Mouse (Mus musculus) common myeloid progenitor, adult 5-6 weeks (primary cell): Measurements from ENCODE around the gene Dtx3. TPM values are rescaled to one million over a fixed set of nuclear protein-coding genes. Genes with fewer than 3 reads are reported as not detected.
A peak's percentile ranks its signal among the peaks of the same experiment; 100 is the strongest.
"Not testable (repeated sequence)": the region's sequence is repeated elsewhere in the genome, so short reads cannot be mapped to it uniquely, and the experiment has no call there.

ENCODE experiments used
- ATAC-seq: replicated peaks from 2 replicates; pipeline ENCODE4 v1.8.0; 2016; ENCODE audit warnings: low read depth, mild to moderate bottlenecking, moderate TSS enrichment, inconsistent platforms; ENCODE audit not compliant: poor library complexity, severe bottlenecking
- total RNA-seq: library from RNA; stranded (forward); fragments of 200-1000, 187-1606 nt; gene quantifications from 2 replicates; pipeline ENCODE4 v1.2.3, GENCODE M21; 2017

Dtx3 gene
- total RNA-seq, 1 experiment from 2014 or later = 36.7 TPM

DNA sequence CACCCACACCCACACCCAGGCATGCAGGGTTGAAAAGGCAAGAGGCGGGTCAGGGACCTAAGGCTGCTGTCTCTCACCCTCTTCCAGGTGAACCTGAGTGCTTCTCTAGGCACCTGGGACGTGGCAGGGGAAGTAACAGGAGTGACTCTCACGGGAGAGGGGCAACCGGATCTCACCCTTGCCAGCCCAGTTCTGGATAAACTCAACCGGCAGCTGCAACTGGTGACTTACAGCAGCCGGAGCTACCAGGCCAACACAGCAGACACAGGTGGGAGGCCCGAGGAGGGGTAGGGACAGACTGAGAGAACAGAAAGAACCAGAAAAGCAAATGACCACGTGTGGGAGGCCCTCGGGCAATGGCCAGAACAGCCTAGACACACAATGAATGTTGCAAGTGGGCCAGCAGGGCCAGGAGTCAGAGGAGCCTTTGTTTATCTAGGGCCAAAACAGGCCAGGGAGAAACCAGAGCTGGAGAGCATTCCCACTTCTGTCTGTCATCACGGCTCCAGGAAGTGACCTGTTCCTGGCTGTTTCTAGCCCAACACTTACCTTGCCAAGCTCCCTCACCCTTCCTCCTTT is 27.8 kb downstream of the Dtx3 start:
- ATAC-seq = no peak

- ATAC-seq = no peak
Measured at GRCm38 (mm10) chr10:127166771-127167613, 28.5 kb downstream of the Dtx3 start.

DNA sequence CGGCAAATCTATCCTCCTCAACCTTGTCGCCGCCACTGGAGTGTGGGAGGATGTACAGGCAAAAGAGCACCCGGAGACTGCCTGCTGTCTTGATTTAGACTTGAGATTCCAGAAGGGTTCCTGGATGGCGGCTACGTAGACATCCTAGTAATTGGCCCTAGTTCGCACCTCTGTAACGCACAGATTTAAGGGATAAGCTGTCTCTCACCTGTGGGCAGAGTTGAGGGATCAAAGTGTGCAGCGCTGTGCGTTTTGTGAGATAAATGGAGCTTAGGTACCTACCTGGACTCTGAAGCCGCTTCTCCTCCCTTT is 29.2 kb downstream of the Dtx3 start:
- no peak for ATAC-seq

- ATAC-seq = peak; percentile 33
Measured at GRCm38 (mm10) chr10:127165654-127166403, 29.7 kb downstream of the Dtx3 start.

- ATAC-seq = no peak
Measured at GRCm38 (mm10) chr10:127165354-127165653, 30.2 kb downstream of the Dtx3 start.

DNA sequence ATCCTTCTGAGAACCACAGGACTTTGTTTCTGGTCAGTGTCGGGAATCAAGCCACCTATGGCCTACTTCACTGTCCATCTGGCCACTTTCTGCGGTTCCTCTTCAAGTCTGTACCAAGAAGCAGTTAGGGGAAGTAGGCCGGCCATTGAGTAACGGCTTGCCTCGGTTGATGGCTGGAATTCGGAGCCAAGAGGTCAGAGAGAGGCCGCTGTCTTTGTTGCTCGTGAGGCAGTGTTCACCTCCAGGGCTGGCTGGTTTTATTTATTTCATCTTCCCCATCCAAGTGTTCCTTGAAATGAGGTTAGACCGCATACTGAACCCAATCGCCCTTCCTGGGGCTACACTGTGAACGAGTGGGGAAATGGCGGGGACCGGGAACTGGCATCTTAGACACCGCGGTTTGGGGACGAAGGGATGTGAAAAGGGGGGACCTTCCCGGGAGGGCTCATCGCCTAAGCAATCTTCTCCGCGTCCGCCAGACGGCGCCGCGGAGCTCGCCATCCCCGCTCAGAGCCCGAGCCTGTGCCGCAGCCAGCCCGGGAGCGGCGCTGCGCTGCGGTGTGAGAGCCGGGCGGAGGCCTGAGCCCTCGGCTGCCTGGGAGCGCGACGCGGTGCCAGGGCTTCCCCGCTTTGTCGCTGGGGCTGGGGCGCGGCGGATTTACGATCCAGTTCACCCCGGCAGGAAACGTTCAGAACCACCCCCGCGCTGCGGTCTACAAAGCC is 30.7 kb downstream of the Dtx3 start, which contains the start of gene B4galnt1:
Gene B4galnt1 (plus strand): TSS at position 595 of the 723 bp plus-strand sequence.
- peak; percentile 59 for ATAC-seq

DNA sequence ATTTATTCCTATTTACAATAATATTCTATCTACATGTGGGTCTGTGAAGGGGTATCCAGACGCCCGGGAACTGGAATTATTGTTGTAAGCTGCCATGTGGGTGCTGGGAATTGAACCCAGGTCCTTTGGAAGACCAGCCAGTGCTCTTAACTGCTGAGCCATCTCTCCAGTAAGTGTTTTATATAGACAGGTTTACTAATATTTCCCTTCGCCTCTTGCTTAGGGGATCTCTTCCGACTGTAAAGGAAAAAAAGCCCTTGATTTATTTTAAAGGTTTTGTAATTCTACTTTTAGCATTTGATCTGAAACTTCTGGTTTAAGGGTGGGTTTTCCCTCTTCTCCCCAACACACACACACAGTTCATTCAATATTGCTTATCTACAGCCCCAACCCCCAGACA is 31.3 kb downstream of the Dtx3 start:
- ATAC-seq = no peak

DNA sequence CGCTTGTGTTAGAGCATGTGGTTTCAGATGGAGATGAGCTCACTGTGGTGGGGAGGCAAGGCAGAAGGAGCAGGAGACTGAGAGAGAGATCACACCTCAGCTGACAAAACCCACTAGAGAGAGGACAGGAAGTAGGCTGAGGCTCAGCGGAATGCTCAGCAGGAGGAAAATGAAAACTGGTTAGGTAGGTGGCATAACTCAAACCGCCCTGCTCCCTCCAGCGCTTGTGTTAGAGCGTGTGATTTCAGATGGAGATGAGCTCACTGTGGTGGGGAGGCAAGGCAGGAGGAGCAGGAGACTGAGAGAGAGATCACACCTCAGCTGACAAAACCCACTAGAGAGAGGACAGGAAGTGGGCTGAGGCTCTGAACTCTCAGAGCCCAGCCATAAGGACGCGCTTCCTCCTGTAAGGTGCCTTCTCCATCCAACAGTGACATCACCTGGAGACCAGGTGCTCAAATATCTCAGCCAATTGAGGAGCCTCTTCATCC is 32.7 kb downstream of the Dtx3 start:
- peak; percentile 26 for ATAC-seq

DNA sequence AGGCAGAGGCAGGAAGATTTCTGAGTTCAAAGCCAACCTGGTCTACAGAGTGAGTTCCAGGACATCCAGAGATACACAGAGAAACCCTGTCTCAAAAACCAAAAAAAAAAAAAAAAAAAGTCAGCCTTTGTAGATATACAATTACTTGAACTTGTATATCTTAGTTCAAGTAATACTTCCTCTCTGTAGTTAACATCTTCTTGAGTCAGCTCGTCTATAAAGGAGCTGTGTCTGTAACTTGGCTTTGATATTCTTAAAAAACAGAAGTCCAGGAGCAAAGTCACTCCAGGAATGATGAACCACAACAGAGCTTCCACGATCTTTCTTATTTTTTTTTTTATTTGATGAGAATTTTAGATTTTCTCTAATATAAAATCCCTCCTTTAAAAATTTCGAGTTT is 34.8 kb downstream of the Dtx3 start:
- no peak for ATAC-seq

DNA sequence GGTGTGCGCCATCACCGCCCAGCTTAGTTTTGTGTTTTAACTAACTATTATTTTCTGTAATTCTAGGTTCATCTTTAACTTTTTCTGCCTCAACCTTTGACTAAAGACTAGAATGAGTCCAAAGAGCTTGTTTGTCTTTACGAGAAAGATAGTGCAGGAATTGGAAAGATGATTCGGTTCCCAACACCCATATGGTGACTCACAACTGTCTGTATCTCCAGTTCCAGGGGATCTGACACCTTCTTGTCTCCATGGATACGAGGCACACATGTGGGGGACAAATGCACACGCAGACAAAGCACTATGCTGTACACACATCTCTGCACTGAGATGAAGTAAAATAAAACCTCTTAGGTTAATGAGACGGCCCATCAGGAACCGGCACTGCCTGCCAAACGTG is 35.4 kb downstream of the Dtx3 start:
- no peak for ATAC-seq

DNA sequence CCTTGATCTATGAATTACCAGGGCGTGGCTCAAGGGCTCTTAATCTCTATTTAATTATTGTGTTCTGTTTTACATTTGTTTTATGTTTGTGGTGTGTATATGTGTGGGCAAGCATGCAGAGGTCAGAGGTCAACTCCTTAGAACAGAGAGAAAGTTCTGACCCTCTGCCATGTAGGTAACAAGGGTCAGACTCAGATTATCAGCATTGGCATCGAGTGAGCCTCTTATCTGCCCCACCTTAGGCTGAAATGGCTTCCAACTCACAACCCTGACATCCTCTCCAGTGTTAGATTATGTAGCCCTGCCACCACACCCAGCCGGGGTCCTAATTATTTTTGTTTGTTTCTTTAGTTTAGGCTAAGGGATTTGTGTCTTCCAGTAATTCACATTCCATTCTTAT is 37.1 kb downstream of the Dtx3 start:
- ATAC-seq = no peak

GRCm38 (mm10) chr10:127156511-127156910 is 39.0 kb downstream of the Dtx3 start:
- ATAC-seq = no peak

GRCm38 (mm10) chr10:127156089-127156488 is 39.4 kb downstream of the Dtx3 start:
- ATAC-seq = no peak

GRCm38 (mm10) chr10:127154652-127155051 is 40.9 kb downstream of the Dtx3 start:
- ATAC-seq = no peak

DNA sequence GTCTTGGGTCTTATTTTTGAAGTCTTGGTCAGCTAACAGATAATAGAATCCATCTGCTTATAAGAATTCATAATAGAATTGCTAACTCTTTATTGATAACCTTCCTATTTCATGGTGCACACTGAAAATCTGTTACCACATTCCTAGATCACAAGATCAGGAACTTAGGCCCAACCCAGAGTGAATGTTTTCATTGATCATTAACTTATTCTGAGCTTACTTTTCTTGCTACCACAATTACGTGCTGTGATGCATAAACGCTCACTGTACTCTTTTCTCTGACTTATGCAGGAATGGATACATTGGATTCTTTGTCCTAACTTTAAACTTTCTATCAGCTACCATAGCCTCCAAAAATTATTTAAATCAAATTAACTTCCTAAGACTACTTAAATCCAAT is 41.3 kb downstream of the Dtx3 start:
- ATAC-seq = no peak

DNA sequence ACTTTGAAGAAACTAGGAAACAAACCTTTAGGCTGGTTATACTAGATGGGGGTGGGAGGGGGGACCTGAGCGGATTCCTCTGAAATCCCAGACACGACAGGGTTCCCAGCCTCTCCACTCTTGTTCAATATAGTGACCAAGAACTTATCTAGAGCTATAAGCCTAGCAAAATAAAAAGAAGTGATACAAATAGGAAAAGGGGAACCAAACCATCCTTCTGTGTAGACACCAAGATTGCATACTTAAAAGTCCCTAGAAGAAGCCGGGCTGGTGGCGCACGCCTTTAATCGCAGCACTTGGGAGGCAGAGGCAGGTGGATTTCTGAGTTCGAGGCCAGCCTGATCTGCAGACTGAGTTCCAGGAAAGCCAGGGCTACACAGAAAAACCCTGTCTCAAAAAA is 42.2 kb downstream of the Dtx3 start:
- ATAC-seq = no peak

DNA sequence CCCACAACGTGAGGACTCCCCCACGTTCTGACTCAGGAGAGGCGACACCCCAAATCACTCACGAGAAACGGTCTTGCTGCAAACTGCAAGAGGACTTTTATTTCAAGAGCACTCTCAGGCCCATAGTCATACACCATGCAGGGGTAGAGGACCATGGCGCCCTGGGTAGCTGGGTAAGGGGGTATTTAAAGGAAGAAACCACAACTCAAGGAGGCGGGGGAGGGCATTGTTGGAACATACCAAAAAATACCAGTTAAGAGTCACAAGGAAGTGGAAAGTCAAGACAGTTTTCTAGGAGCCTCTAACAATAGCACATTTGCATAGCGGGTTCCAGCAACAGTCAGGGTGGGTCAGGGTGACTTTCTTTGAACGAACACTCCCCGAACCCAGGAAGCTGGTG is 43.0 kb downstream of the Dtx3 start:
- ATAC-seq = not testable (repeated sequence)

GRCm38 (mm10) chr10:127151233-127151632 is 44.3 kb downstream of the Dtx3 start:
- ATAC-seq = not testable (repeated sequence)

DNA sequence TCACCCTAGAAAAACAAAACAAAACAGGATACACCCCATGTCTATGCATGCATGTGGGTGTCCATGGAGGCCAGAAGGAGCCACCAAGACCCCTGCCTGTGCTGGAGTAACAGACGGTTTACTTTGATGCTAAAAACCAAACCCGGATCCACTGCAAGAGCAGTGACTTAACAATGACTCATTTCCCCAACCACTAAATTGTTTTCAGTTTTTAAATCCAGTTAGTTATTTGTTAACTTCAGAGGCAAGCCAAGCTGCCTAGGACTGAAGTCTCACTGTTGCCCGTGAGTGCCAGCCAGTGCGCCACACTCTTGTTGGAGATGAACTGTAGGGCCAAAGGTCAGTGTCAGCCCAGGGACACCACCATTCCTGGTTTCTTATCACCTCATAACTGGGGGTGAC is 45.1 kb downstream of the Dtx3 start:
- ATAC-seq = 0 out of 2 replicates have a peak, but pooled peaks have one; percentile 22

GRCm38 (mm10) chr10:127147135-127147534 is 48.4 kb downstream of the Dtx3 start:
- no peak for ATAC-seq
